Mouse (Mus musculus) brown adipose tissue, adult 24 weeks (tissue): ENCODE data around the gene Tjp2. TPM values are rescaled to one million over a fixed set of nuclear protein-coding genes. Genes with fewer than 3 reads are reported as not detected.
"Not testable (repeated sequence)": the region's sequence is repeated elsewhere in the genome, so short reads cannot be mapped to it uniquely, and the experiment has no call there.

Source experiments
- H3K27ac ChIP-seq: fragments of 200-500 bp; replicated peaks from 2 replicates; pipeline ENCODE4 v1.5.1; 2012; ENCODE audit warnings: low read depth, mild to moderate bottlenecking, low read length
- H3K4me1 ChIP-seq: fragments of 200-500 bp; 2 replicates; pipeline ENCODE4 v1.6.1; 2012; ENCODE audit warnings: low read length, mixed read lengths; ENCODE audit not compliant: control insufficient read depth, insufficient read depth, insufficient read length
- H3K4me3 ChIP-seq: fragments of 200-500 bp; 2 replicates; pipeline ENCODE4 v1.5.1; 2012; ENCODE audit warnings: low read depth, mild to moderate bottlenecking, low read length, moderate library complexity; ENCODE audit not compliant: insufficient read depth
- polyA plus RNA-seq: library from polyadenylated mRNA; stranded (reverse); fragments of >200 nt; gene quantifications from 2 replicates; pipeline ENCODE4 v1.2.4, GENCODE M21; 2012; ENCODE audit not compliant: missing spikeins, insufficient read depth, insufficient read length

Gene Tjp2
- polyA plus RNA-seq, 1 experiment = 5.5 TPM

DNA sequence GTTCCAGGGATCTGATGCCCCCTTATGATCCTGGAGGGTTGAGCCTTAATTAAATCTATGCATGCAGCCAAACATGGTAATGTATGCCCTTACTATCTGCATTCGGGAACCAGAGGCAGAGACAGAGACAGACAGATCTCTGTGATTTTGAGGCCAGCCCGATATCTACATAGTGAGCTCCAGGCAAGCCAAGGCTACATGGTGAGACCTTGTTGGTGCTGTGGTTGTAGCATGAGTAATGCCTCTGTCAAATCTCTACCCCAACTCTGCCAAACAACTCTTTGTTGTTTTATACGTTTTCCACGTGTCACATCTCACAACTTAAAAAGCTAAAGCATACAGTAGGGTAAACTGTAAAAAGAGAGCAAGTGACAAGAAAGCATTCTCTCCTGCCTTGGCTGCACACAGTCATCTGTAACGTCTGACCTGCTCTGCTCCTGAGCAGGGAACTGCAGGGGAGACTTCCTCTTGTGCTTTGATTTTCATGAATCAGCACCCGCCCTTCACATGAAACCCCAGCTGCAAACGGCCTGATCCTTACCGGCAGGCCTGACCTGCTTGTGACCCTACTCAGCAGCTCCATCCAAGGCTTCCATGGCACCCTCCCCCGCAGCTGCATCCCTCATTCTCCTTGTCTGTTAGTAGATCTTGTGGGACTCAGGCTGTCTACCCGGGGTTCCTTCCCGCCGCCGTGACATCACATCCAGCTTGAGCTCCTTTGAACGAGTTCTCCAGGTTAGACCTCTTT is 17.1 kb upstream of the Tjp2 start:
- H3K27ac ChIP-seq = no peak overlapping the region
- H3K4me3 ChIP-seq = no peak overlapping the region
- H3K4me1 ChIP-seq = no peaks in the 10 kb centered on the region

GRCm38 (mm10) chr19:24241271-24241670 is 16.4 kb upstream of the Tjp2 start:
- no peak overlapping the region for H3K4me3 ChIP-seq
- H3K27ac ChIP-seq = no peak overlapping the region
- no peaks in the 10 kb centered on the region for H3K4me1 ChIP-seq

DNA sequence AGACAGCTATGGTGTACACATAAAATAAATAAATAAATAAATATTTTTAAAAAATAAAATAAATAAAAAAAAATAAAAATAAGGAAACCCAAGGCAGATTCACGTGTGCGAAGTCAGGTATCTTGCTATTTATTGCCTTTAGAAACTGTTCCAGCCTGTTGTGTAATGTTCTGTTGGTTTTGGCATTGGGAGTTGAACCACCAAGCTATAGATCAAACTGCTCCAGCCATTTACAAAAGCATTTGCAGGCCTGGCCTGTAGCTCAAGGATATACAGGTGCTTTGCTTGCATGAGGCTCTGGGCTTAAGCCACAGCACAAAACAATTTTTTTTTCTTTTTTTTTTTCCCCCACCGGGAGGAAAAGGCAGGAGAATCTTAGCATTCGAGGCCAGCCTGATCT is 13.2 kb upstream of the Tjp2 start:
- no peaks in the 10 kb centered on the region for H3K4me1 ChIP-seq

GRCm38 (mm10) chr19:24232356-24232755 is 7.5 kb upstream of the Tjp2 start:
- H3K4me1 ChIP-seq, H3K27ac ChIP-seq, H3K4me3 ChIP-seq: not testable (repeated sequence)

More for the DNA sequence above, 13.2 kb upstream of the Tjp2 start:
- Histone ChIP-seq H3K27ac (no peak overlapping the region), H3K4me3 (no peak overlapping the region)

DNA sequence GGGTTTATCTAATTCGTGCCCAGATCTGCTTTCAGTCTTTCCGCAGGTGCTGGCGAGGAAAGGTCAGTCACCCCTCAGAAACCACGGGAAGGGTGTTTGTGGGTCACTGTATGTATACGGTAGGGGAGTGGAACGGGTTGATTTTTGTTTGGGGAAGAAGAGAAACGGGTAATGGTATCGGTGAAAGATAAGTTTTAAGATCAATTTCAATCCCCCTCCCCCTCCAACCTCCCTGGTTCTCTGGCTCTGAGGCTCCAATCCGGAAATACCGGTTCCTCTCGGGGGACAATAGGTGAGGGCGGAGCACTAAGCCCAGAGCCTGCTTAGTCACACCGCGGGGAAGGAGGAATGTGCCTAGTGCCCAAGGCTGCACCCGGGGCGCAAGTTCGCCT is 471 bp upstream of the Tjp2 start:
- peak overlapping the region; percentile 98 for H3K27ac ChIP-seq
- H3K4me1 ChIP-seq = no peaks in the 10 kb centered on the region; the same call in 1 of the 2 replicates
- H3K4me3 ChIP-seq = peak overlapping the region; percentile 84

- 0 out of 2 replicates have a peak overlapping the region, but pooled peaks have one; percentile 0 for H3K27ac ChIP-seq
- peak overlapping the region; percentile 84 for H3K4me3 ChIP-seq
- no peaks in the 10 kb centered on the region; the same call in 1 of the 2 replicates for H3K4me1 ChIP-seq
These were observed 979 bp downstream of the Tjp2 start for GRCm38 (mm10) chr19:24223851-24224251.

DNA sequence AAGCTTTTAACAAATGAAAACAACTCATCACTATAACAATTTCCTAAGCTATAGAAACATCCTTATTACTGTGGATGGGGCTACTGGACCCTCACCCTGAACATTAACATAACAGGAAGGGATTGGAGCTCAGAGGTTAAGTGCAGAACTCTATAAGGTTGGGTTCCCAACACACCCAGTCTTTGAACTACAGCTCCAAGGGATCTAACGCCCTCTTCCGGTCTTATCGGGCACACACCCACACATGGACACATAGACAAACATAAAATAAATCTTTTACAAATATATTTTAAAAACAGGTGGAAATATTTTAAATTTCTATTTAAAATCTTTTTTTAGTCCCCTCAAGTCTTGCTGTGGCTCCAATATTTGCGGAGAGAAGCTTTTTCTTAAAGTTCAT is 3.4 kb downstream of the Tjp2 start:
- Histone ChIP-seq H3K4me1 (no peaks in the 10 kb centered on the region; the same call in 1 of the 2 replicates), H3K27ac (no peak overlapping the region), H3K4me3 (no peak overlapping the region)

DNA sequence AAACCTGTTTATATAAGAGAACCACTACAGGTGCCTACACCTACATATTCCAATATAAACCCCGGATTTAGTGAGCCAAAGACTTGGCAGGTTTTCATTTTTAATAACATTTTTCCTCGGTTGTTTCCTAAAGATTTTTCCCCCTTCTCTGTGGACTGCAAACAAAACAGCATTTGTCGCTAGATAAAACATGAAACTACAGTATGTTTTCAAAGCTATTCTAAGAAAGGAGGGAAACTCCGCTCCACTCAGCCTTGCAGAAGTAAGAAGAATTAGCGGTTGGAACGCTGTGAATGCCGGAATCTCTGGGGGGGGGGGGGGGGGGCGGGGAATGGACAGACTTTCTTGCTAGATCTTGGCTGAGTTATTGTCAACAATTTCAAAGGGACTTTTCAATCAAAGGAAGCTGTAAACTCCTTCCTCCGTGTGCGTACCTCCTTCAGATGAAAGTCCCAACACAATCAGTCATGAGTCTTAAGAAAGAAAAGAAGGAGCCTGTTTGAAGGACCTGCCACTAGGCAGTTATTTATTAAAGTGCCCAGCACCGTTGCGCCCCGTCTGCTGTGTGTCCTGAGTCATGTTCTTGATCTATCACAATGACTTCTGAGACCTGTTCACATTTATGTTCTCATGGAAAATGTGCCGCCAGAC is 3.9 kb downstream of the Tjp2 start:
- Histone ChIP-seq H3K4me1 (no peaks in the 10 kb centered on the region; the same call in 1 of the 2 replicates), H3K4me3 (no peak overlapping the region), H3K27ac (0 out of 2 replicates have a peak overlapping the region, but pooled peaks have one; percentile 1)

DNA sequence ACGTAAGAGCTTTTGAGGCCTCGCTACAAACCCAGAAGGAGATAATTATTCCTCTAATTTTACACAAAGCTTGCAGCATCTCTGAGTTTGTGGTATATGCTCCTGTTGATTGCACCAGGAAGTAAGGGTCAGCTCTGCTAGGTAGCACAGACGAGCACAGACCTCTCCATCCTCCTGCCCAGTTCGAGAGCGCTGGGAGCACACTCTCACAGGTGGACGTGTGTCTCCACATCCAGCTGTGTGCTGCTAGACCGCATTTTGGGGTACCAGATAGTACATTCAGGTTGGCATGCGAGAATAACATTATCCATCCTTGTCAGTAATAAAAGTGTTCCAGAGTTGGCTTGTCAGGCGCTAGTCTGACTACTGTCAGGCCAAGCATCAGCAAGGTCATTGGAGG is 5.8 kb downstream of the Tjp2 start:
- Histone ChIP-seq H3K27ac (no peak overlapping the region), H3K4me1 (no peaks in the 10 kb centered on the region; the same call in none of the 2 replicates), H3K4me3 (no peak overlapping the region)

- Histone ChIP-seq H3K4me1 (no peaks in the 10 kb centered on the region; the same call in none of the 2 replicates), H3K27ac (no peak overlapping the region), H3K4me3 (no peak overlapping the region)
These were observed 6.5 kb downstream of the Tjp2 start for GRCm38 (mm10) chr19:24218291-24218690.

- H3K27ac ChIP-seq = no peak overlapping the region
- H3K4me3 ChIP-seq = no peak overlapping the region
- H3K4me1 ChIP-seq = no peaks in the 10 kb centered on the region; the same call in none of the 2 replicates
These were observed 7.0 kb downstream of the Tjp2 start for GRCm38 (mm10) chr19:24217851-24218250.

- Histone ChIP-seq H3K27ac (no peak overlapping the region), H3K4me3 (no peak overlapping the region), H3K4me1 (no peaks in the 10 kb centered on the region; the same call in none of the 2 replicates)
These were observed 8.1 kb downstream of the Tjp2 start for GRCm38 (mm10) chr19:24216771-24217170.

- Histone ChIP-seq H3K4me3 (no peak overlapping the region), H3K4me1 (no peaks in the 10 kb centered on the region; the same call in none of the 2 replicates), H3K27ac (no peak overlapping the region)
These were observed 9.9 kb downstream of the Tjp2 start for GRCm38 (mm10) chr19:24214939-24215338.

DNA sequence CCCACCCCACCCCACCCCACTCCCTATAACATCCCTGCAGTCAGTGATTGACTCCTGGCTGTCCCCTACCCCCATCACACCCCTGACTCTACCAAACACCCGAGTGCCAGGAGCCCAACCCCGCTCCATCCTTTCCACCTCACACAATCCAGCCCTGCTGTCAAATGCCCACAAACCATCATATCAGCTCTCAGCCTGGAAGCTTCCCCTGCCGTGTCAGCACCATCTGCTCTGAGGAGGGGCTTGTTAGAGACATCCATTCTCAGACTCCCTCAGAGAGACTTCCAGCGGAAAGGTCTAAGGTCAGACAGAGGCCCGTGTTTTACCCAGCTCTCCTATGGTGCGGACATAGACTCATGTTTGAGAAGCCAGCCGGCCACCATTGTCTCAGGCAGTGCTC is 11.5 kb downstream of the Tjp2 start:
- no peak overlapping the region for H3K27ac ChIP-seq
- H3K4me1 ChIP-seq = no peaks in the 10 kb centered on the region; the same call in none of the 2 replicates

GRCm38 (mm10) chr19:24212552-24213249 is 12.1 kb downstream of the Tjp2 start:
- Histone ChIP-seq H3K4me1 (no peaks in the 10 kb centered on the region; the same call in none of the 2 replicates), H3K27ac (no peak overlapping the region), H3K4me3 (no peak overlapping the region)

More for the DNA sequence above, 11.5 kb downstream of the Tjp2 start:
- no peak overlapping the region for H3K4me3 ChIP-seq
